Mouse (Mus musculus): ENCODE results near the gene Hnrnpm. TPM values are rescaled to one million over a fixed set of nuclear protein-coding genes. Genes with fewer than 3 reads are reported as not detected.
A peak's percentile ranks its signal among the peaks of the same experiment; 100 is the strongest.

The Hnrnpm gene
- polyA plus RNA-seq, 1 experiment from 2014 or later, result 325 TPM

DNA sequence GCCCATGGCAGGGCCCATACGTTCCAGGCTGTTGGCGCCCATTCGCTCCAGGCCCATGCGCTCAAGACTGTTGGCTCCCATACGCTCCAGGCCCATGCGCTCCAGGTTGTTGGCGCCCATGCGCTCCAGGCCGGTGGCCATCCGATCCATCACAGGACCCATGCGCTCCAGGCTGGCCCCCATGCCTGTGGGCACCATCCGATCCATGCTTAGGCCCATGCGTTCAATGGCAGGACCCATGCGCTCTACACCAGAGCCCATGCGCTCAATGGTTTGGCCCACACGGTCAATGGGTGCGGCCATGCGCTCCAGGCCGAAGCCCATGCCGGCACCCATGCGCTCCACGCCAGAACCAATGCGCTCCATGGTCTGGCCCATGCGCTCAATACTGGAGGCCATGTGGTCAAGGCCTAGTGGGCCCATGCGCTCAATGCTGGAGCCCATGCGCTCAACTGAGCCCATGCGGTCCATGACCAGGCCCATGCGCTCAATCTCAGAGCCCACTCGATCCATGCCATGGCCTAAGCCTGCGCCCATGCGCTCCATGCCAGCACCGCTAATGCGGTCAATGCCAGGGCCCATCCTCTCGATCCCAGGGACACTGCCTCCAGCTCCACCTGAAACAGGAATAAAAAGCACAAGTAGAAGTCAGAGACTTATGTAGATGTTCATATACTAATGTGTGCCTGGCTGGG, 36.7 kb downstream of the Hnrnpm start:
- Histone ChIP-seq H3K4me1 (replicated peaks) (no peaks in the 10 kb centered on the region), H3K9me3 (no peaks in the 10 kb centered on the region), H3K27ac (no peak overlapping the region), H3K36me3 (peaks cover 50% of the 10 kb centered on the region), H3K4me2 (replicated peaks) (no peak overlapping the region), H3K4me3 (replicated peaks) (no peak overlapping the region), H3K9ac (no peak overlapping the region), H3K27me3 (replicated peaks) (no peaks in the 10 kb centered on the region)
- WGBS, result 98% methylated on average over 34 of the region's 34 CpGs
- peak; percentile 62 for ATAC-seq

DNA sequence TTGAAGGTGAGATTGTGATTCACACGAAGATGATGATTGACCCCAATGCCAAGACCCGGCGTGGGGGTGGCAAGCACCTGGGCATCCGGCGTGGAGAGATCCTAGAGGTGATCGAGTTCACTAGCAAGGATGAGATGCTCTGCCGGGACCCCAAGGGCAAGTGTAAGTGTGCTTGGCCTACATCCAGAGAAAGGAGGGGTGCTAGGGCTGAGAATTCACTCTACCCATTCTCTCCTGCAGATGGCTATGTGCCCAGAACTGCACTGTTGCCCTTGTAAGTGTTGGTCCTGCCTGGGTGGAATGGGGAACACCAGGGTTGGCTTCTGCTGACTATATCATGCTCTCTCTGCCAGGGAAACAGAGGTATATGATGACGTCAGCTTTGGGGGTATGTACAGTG, 41.6 kb downstream of the Hnrnpm start:
- H3K27me3 ChIP-seq (replicated peaks), result no peaks in the 10 kb centered on the region
- H3K9me3 ChIP-seq, result no peaks in the 10 kb centered on the region
- H3K4me1 ChIP-seq (replicated peaks), result no peaks in the 10 kb centered on the region
- no peak overlapping the region for H3K9ac ChIP-seq
- no peak overlapping the region for H3K4me2 ChIP-seq (replicated peaks)
- H3K27ac ChIP-seq, result no peak overlapping the region
- H3K36me3 ChIP-seq, result peaks cover 51% of the 10 kb centered on the region
- WGBS, result 93% methylated on average over 8 of the region's 8 CpGs
- no peak for ATAC-seq
- no peak overlapping the region for H3K4me3 ChIP-seq (replicated peaks)

DNA sequence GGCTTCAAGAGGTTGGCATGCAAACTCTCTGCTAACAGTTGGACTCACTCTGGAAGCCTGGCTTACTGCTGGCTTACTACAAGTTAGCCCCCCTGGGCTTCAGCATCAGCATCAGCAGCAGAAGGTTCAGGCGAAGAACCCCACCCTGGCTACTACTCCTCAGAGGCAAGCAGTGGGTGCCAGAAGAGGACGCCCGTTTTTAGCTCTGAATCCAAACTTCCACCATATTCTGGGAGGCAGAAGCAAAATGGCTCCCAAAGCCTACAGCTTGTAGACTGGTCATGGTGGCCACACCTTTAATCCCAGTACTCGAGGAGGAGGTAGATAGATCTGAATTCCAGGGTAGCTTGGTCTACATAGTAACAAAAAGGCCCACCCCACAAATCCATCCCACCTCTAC, 42.6 kb downstream of the Hnrnpm start:
- Histone ChIP-seq H3K4me3 (replicated peaks) (no peak overlapping the region), H3K4me1 (replicated peaks) (no peaks in the 10 kb centered on the region), H3K27ac (no peak overlapping the region), H3K4me2 (replicated peaks) (no peak overlapping the region), H3K9ac (no peak overlapping the region), H3K36me3 (peaks cover 42% of the 10 kb centered on the region), H3K27me3 (replicated peaks) (no peaks in the 10 kb centered on the region), H3K9me3 (no peaks in the 10 kb centered on the region)
- no peak for ATAC-seq
- WGBS, result 90% methylated on average over 4 of the region's 4 CpGs

DNA sequence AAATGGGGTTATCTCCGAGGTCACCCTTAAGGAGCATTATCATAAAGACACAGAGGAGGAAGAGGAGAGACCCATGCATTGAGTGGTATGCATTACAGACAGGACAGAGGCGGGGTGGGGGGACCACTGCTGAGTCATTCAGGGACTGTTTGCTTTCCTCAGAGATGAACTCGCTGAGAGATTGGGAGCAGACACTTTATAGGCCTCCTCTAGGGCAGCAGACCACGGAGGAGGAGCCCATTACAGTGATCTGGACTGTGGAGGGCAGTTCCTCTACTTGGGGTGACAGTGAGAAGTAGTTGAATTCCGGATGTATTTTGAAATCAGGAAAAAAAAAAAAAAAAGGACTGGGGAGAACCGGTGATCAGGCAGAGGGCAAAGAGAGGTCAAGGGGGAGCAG, 46.9 kb downstream of the Hnrnpm start:
- Histone ChIP-seq H3K36me3 (peaks cover 10% of the 10 kb centered on the region), H3K4me2 (replicated peaks) (no peak overlapping the region), H3K9me3 (no peaks in the 10 kb centered on the region), H3K27me3 (replicated peaks) (no peaks in the 10 kb centered on the region), H3K9ac (no peak overlapping the region), H3K27ac (no peak overlapping the region), H3K4me3 (replicated peaks) (no peak overlapping the region), H3K4me1 (replicated peaks) (no peaks in the 10 kb centered on the region)
- ATAC-seq, result no peak
- 54% methylated on average over 6 of the region's 6 CpGs for whole genome bisulfite sequencing

DNA sequence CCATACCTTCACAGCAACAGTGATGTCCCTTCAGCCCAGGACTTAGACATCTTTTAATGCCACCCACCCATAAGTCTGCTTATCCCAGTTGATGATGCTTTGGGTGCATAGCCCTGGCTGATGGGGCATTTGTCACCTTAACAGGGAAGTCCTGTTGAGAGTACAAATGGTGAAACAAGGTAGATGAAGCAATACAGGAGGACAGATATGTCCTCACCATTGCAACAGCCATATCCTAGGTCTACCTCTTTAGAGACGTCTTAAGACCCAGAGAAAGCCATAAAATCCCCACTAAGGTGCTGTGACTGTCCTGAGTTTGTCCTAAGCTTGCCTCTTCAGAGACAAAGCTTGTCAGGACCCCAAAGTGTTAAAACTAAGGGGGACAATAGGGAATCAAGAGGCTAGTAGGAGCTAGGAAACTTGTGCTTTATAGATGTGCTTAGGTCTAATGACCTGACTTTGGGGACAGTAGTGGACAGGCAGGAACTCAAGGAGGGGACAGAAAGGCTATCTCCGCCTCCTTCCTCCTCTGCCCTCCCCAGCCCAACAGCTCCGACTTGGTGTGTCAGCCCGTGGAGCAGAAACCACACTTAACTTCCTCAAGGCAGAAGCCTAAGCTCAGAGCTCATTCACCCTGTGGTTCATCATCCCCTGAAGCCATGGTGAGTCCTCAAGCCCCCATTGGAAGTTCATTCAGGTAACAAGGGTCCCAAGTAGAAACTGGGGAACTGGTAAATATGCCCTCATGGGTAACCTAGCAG, 49.0 kb downstream of the Hnrnpm start, which contains the start of gene Pram1:
Pram1 (plus strand) TSS at position 541 of the 761 bp plus-strand sequence.
- Histone ChIP-seq H3K4me2 (replicated peaks) (no peak within 1 kb of the TSS), H3K4me1 (replicated peaks) (no peaks in the 10 kb centered on the region), H3K9ac (no peak within 1 kb of the TSS), H3K9me3 (no peaks in the 10 kb centered on the region), H3K27ac (no peak within 1 kb of the TSS), H3K4me3 (replicated peaks) (no peak within 1 kb of the TSS), H3K36me3 (no peaks in the 10 kb centered on the region; the same call in 1 of the 2 replicates), H3K27me3 (replicated peaks) (no peaks in the 10 kb centered on the region)
- ATAC-seq, result no peak
- 87% methylated on average over 4 of the region's 4 CpGs for WGBS

DNA sequence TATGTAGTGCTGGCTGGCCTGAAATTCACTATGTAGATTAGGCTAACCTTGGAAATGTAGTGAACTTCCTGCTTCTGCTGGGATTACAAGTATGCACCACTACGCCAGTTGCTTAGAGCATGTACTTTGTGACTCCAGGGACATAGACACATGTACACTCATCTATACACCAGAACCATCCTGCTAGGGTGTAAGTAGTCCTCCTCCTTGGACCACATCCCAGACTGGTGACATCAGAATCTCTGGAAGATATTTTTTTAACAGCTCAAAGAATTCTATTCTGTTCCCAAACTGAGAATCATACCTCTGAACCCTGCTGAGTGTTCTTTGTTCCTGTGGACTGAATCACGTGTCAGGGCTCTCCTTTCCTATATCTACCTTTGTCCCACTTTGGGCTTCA, 49.6 kb downstream of the Hnrnpm start:
- Histone ChIP-seq H3K4me2 (replicated peaks) (no peak overlapping the region), H3K4me3 (replicated peaks) (no peak overlapping the region), H3K36me3 (peaks cover under 1% of the 10 kb centered on the region; the same call in 1 of the 2 replicates), H3K27ac (no peak overlapping the region), H3K9me3 (no peaks in the 10 kb centered on the region), H3K9ac (no peak overlapping the region), H3K27me3 (replicated peaks) (no peaks in the 10 kb centered on the region), H3K4me1 (replicated peaks) (no peaks in the 10 kb centered on the region)
- WGBS, result 73% methylated on average over 2 of the region's 2 CpGs
- no peak for ATAC-seq

DNA sequence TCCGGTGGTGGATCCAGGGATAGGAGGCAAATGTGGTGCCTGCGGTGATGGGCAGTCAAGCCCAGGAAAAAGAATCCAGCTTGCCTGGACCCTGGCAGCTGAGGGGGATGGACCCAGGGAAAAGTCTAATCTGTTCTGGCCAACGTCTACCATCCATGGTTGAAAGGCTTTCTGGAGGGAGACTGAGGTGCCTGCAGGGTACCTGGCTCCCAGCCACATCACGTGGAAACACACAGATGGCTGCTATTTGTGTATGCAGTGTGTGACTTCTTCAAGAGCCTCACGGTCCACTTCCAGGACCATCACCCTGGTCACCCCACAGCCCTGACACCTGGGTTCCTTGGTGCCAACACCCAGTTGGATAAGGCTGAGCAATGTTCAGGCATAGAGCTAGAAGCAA, 54.9 kb downstream of the Hnrnpm start:
- H3K36me3 ChIP-seq, result peaks cover 13% of the 10 kb centered on the region
- WGBS, result 84% methylated on average over 5 of the region's 5 CpGs

DNA sequence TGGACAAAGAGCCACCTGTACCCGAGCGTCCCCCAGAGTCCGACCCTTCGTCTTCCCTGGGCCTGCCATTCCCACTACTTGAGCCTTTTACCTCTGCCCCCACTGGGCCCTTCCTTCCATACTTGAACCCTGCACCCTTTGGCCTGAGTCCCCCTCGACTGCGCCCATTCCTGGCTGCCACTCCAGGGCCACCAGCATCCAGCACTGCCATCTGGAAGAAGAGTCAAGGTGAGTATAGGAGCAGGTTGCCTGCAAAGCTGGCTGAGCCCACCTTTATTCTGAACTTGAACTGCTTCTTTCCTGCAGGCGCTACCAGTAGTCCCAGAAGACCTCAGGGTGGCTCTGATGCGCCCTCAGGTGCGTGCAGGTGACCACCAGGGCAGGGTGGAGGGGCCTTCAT, 55.4 kb downstream of the Hnrnpm start:
- H3K4me1 ChIP-seq (replicated peaks), result peaks cover 7% of the 10 kb centered on the region
- H3K4me2 ChIP-seq (replicated peaks), result no peak overlapping the region
- ATAC-seq, result no peak
- no peaks in the 10 kb centered on the region for H3K9me3 ChIP-seq
- H3K9ac ChIP-seq, result no peak overlapping the region
- H3K36me3 ChIP-seq, result peaks cover 13% of the 10 kb centered on the region
- WGBS, result 95% methylated on average over 9 of the region's 9 CpGs
- no peaks in the 10 kb centered on the region for H3K27me3 ChIP-seq (replicated peaks)
- H3K27ac ChIP-seq, result no peak overlapping the region
- H3K4me3 ChIP-seq (replicated peaks), result no peak overlapping the region

More for the DNA sequence above, 54.9 kb downstream of the Hnrnpm start:
- Histone ChIP-seq H3K4me2 (replicated peaks) (no peak overlapping the region), H3K27ac (no peak overlapping the region), H3K9me3 (no peaks in the 10 kb centered on the region), H3K9ac (no peak overlapping the region), H3K4me1 (replicated peaks) (peaks cover 7% of the 10 kb centered on the region), H3K4me3 (replicated peaks) (no peak overlapping the region), H3K27me3 (replicated peaks) (no peaks in the 10 kb centered on the region)
- ATAC-seq, result no peak

DNA sequence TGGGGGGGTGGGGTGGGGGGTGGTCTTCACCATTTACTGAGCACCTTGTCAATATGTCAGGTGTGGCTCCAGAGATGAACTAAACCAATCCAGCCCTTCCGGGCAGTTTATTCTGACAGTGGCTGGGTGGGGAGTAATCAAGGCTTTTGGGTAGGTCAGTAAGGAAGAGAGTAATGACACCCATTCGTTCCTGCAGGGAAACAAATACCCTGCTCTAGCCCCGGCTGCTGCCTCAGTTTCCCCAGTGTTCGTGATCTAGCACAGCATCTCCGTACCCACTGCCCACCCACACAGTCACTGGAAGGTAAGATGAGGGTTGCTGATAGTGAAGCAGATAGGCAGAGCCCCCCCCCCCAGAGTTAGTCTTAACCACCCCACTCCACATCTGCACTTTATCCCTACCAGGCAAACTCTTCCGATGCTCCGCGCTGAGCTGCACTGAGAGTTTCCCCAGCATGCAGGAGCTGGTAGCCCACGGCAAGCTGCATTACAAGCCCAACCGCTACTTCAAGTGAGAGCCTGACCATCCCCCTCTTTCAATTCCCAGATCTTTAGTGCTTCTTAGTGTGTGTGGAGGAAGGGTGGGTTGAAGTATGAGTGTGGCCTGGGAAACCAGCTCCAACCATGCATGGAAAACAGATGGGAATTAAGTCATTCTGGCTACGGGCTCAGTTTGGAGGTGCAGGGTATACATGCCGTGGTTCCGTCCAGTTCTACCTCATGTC, 56.3 kb downstream of the Hnrnpm start:
- no peak overlapping the region for H3K9ac ChIP-seq
- H3K4me3 ChIP-seq (replicated peaks), result no peak overlapping the region
- H3K9me3 ChIP-seq, result no peaks in the 10 kb centered on the region
- H3K4me2 ChIP-seq (replicated peaks), result peak overlapping the region; percentile 60
- peaks cover 13% of the 10 kb centered on the region for H3K36me3 ChIP-seq
- peaks cover 7% of the 10 kb centered on the region for H3K4me1 ChIP-seq (replicated peaks)
- WGBS, result 79% methylated on average over 13 of the region's 13 CpGs
- no peaks in the 10 kb centered on the region for H3K27me3 ChIP-seq (replicated peaks)
- ATAC-seq, result no peak
- no peak overlapping the region for H3K27ac ChIP-seq

DNA sequence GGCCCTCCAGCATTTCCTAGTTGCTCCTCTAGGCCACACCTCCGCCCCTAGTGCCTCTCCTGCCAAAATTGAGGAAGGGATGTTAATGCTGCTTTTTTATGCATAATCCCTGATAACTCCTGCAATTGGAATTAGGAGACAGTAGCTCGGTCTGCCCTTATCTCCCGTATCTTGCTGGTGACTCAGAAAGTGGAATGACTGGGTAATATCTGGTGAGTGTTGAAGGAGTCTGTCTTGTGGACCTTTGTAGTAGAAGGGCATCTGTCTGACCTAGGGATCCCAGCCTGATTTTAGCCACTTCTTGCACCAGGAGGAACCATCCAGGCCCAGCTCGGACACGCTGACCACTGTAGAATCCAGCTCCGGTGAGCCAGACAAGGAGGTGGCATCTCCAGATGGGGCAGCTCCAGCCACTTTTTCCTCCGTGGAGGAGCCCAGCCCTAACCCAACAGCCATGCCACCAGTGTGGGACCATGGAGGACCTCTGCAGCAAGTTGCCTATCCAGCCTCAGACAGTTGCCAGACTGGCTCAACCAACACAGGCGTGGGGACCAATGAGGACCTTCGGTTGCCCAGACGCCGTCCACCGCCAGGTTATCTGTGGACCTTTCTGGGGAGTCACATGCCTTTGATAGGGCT, 57.1 kb downstream of the Hnrnpm start:
- H3K4me1 ChIP-seq (replicated peaks), result peaks cover 7% of the 10 kb centered on the region
- H3K4me2 ChIP-seq (replicated peaks), result peak overlapping the region; percentile 60
- H3K27me3 ChIP-seq (replicated peaks), result no peaks in the 10 kb centered on the region
- WGBS, result 68% methylated on average over 12 of the region's 12 CpGs
- H3K36me3 ChIP-seq, result peaks cover 13% of the 10 kb centered on the region
- no peaks in the 10 kb centered on the region for H3K9me3 ChIP-seq
- peak overlapping the region; percentile 86 for H3K9ac ChIP-seq
- peak overlapping the region; percentile 75 for H3K4me3 ChIP-seq (replicated peaks)
- H3K27ac ChIP-seq, result peak overlapping the region; percentile 99
- ATAC-seq, result peak; percentile 40

DNA sequence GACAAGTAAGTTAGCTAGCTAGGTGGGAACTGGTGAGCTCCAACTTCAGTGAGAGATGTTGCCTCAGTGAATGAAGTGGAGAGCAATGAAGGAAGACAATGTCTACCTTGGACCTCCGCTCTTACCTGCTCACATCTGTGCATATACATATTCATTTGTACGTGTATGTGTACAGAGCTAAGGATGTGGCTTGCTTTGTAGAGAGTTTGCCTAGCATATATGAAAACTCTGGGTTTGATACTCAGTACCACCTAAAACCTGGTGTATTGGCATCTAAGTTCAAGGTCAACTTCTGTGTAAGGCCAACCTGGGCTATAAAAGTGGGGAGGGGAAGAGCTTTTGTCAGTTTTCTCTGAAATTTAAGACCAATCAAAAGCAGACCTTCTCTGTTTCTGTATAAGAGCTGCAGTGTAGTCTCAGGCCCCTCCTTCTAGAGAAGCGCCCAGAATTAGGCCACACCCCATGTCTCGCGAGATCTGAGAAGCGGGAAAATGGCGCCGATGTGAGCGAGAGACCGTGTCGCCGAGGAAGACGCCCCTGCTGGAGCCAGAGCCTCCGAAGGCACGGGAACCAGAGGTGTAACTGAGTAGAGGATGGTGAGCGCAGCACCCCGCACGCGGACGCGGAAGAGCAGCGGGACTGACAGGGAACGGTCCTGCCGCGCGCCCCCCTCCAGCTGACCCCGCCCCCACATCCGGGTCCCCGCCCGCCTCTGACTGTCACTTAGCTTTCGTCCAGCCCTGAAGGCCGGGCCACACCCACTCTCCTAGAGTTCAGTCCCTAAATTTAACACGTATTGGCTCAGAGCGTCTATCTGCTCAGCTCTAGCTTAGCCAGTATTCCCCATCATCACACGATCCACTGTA, 57.8 kb downstream of the Hnrnpm start, which contains the start of gene Zfp414:
Zfp414 (plus strand) TSS at position 470 of the 866 bp plus-strand sequence.
- WGBS, result 3% methylated on average over 35 of the region's 35 CpGs
- ATAC-seq, result peak; percentile 98
- peaks cover 7% of the 10 kb centered on the region for H3K4me1 ChIP-seq (replicated peaks)
- H3K4me2 ChIP-seq (replicated peaks), result peak within 1 kb of the TSS; percentile 60
- H3K27me3 ChIP-seq (replicated peaks), result no peaks in the 10 kb centered on the region
- peak within 1 kb of the TSS; percentile 99 for H3K27ac ChIP-seq
- H3K36me3 ChIP-seq, result peaks cover 13% of the 10 kb centered on the region
- H3K9ac ChIP-seq, result peak within 1 kb of the TSS; percentile 86
- peak within 1 kb of the TSS; percentile 75 for H3K4me3 ChIP-seq (replicated peaks)
- no peaks in the 10 kb centered on the region for H3K9me3 ChIP-seq
